Mouse (Mus musculus) liver, postnatal 0 days (tissue): ENCODE results near the gene Gm42421. TPM values are rescaled to one million over a fixed set of nuclear protein-coding genes. Genes with fewer than 3 reads are reported as not detected.

ENCODE experiments used
- ATAC-seq: fragments of 200-750 bp; cut with Nextera tagmentation; 2 replicates; pipeline ENCODE4 v1.8.0; 2017; ENCODE audit warnings: mild to moderate bottlenecking, moderate library complexity
- DNase-seq: peaks from one replicate; pipeline ENCODE4 v3.0.0-alpha.2; 2016
- H3K27ac ChIP-seq: fragments of 300-500 bp; sonication (generic); 2 replicates; pipeline ENCODE4 v1.5.1; 2014; ENCODE audit warnings: antibody characterized with exemption, moderate library complexity, mild to moderate bottlenecking, low read depth
- H3K27me3 ChIP-seq: fragments of 300-500 bp; sonication (generic); 2 replicates; pipeline ENCODE4 v1.6.1; 2014; ENCODE audit warnings: low read length, control low read depth, mixed read lengths; ENCODE audit not compliant: insufficient read depth
- H3K36me3 ChIP-seq: fragments of 300-500 bp; sonication (generic); replicated peaks from 2 replicates; pipeline ENCODE4 v1.6.1; 2014; ENCODE audit warnings: mild to moderate bottlenecking, control low read depth, low read length, moderate library complexity, mixed read lengths; ENCODE audit not compliant: insufficient read depth
- H3K4me1 ChIP-seq: fragments of 300-500 bp; sonication (generic); 2 replicates; pipeline ENCODE4 v1.6.1; 2014; ENCODE audit warnings: antibody characterized with exemption, mild to moderate bottlenecking, control low read depth; ENCODE audit not compliant: insufficient read depth
- H3K4me2 ChIP-seq: fragments of 300-500 bp; sonication (generic); 2 replicates; pipeline ENCODE4 v1.6.1; 2014; ENCODE audit warnings: low read depth, mild to moderate bottlenecking, low read length, moderate library complexity, mixed read lengths
- H3K4me3 ChIP-seq: fragments of 300-500 bp; sonication (generic); 2 replicates; pipeline ENCODE4 v1.5.1; 2014; ENCODE audit warnings: low read depth, low read length
- H3K9ac ChIP-seq: fragments of 300-500 bp; sonication (generic); replicated peaks from 2 replicates; pipeline ENCODE4 v1.6.1; 2014; ENCODE audit warnings: mild to moderate bottlenecking, moderate library complexity
- H3K9me3 ChIP-seq: fragments of 300-500 bp; sonication (generic); 2 replicates; pipeline ENCODE4 v1.6.1; 2016; ENCODE audit warnings: mild to moderate bottlenecking, control low read depth, low read length, mixed read lengths
- CTCF ChIP-seq: sonication (generic); IDR thresholded peaks from 2 replicates; pipeline ENCODE4 v1.5.1; 2016; ENCODE audit warnings: antibody characterized with exemption, low read depth
- EP300 ChIP-seq: IDR thresholded peaks from 2 replicates; pipeline ENCODE4 v1.6.1; 2016; ENCODE audit warnings: antibody characterized with exemption, low read depth, mild to moderate bottlenecking
- WGBS: fragments of 180-500 bp; shearing (Covaris S2); extraction: QIAGEN DNeasy Blood & Tissue Kit; methylation state at CpG from one replicate; pipeline ENCODE4 v1.1.7; 2014; ENCODE audit not compliant: insufficient replicate concordance; 5-methylcytosine and 5-hydroxymethylcytosine counted together
- polyA plus RNA-seq: library from polyadenylated mRNA; unstranded; fragments of >200 nt; fragmentation: Nextera tagmentation; extraction: Ambion mirVana; gene quantifications from 2 replicates; pipeline ENCODE4 v1.2.1, GENCODE M21; 2015

Gm42421 gene
- polyA plus RNA-seq, 1 experiment from 2014 or later = not detected

- TF ChIP-seq CTCF (no peak), EP300 (no peak)
- no peak within 1 kb of the TSS for H3K9ac ChIP-seq
- H3K36me3 ChIP-seq = peaks cover 38% of the 10 kb centered on the region
- no peak within 1 kb of the TSS for H3K27ac ChIP-seq
- 43% methylated on average over 8 of the region's 8 CpGs for WGBS
- no peaks in the 10 kb centered on the region for H3K9me3 ChIP-seq
- H3K4me2 ChIP-seq = no peak within 1 kb of the TSS
- no peaks in the 10 kb centered on the region for H3K27me3 ChIP-seq
- ATAC-seq = no peak
- no peak for DNase-seq
- H3K4me1 ChIP-seq = no peaks in the 10 kb centered on the region
- H3K4me3 ChIP-seq = no peak within 1 kb of the TSS
Measured at GRCm38 (mm10) chr5:143932831-143933230, 4.9 kb downstream of the Gm42421 start, which contains the start of gene Rsph10b. Rsph10b (plus strand) TSS chr5:143933035.

GRCm38 (mm10) chr5:143933414-143933813 is 5.4 kb downstream of the Gm42421 start:
- Histone ChIP-seq H3K36me3 (peaks cover 33% of the 10 kb centered on the region), H3K27ac (no peak overlapping the region), H3K4me3 (no peak overlapping the region), H3K9me3 (no peaks in the 10 kb centered on the region), H3K27me3 (no peaks in the 10 kb centered on the region), H3K9ac (no peak overlapping the region), H3K4me2 (no peak overlapping the region), H3K4me1 (no peaks in the 10 kb centered on the region)
- ATAC-seq (no peak), DNase-seq (no peak)
- WGBS = 92% methylated on average over 11 of the region's 11 CpGs
- TF ChIP-seq EP300 (no peak), CTCF (no peak)

GRCm38 (mm10) chr5:143933875-143934274 is 5.9 kb downstream of the Gm42421 start:
- TF ChIP-seq CTCF = peak; percentile 29; the same call in 1 of the 2 replicates
- TF ChIP-seq EP300 = no peak
- Histone ChIP-seq H3K4me2 (no peak overlapping the region), H3K9me3 (no peaks in the 10 kb centered on the region), H3K4me1 (no peaks in the 10 kb centered on the region), H3K27ac (no peak overlapping the region), H3K9ac (no peak overlapping the region), H3K4me3 (no peak overlapping the region), H3K27me3 (no peaks in the 10 kb centered on the region), H3K36me3 (peaks cover 28% of the 10 kb centered on the region)
- WGBS = 94% methylated on average over 1 of the region's 1 CpGs
- ATAC-seq (no peak), DNase-seq (no peak)

- no peak overlapping the region for H3K27ac ChIP-seq
- WGBS = 86% methylated on average over 9 of the region's 9 CpGs
Measured at GRCm38 (mm10) chr5:143936156-143936555, 8.2 kb downstream of the Gm42421 start.

GRCm38 (mm10) chr5:143941588-143941987 is 13.6 kb downstream of the Gm42421 start:
- ATAC-seq (no peak), DNase-seq (no peak)
- no peaks in the 10 kb centered on the region for H3K27me3 ChIP-seq
- no peak overlapping the region for H3K27ac ChIP-seq
- WGBS = 18% methylated on average over 10 of the region's 10 CpGs
- H3K4me2 ChIP-seq = no peak overlapping the region
- H3K9me3 ChIP-seq = no peaks in the 10 kb centered on the region
- H3K4me3 ChIP-seq = no peak overlapping the region
- no peak for TF ChIP-seq EP300
- no peak for TF ChIP-seq CTCF
- no peak overlapping the region for H3K9ac ChIP-seq
- no peaks in the 10 kb centered on the region for H3K36me3 ChIP-seq
- H3K4me1 ChIP-seq = no peaks in the 10 kb centered on the region

More at GRCm38 (mm10) chr5:143936156-143936555, 8.2 kb downstream of the Gm42421 start:
- H3K4me2 ChIP-seq = no peak overlapping the region
- H3K4me3 ChIP-seq = no peak overlapping the region
- H3K9ac ChIP-seq = no peak overlapping the region
- H3K9me3 ChIP-seq = no peaks in the 10 kb centered on the region
- H3K27me3 ChIP-seq = no peaks in the 10 kb centered on the region
- DNase-seq = no peak
- no peaks in the 10 kb centered on the region for H3K4me1 ChIP-seq
- TF ChIP-seq EP300 (no peak), CTCF (no peak)
- no peak for ATAC-seq
- peaks cover 11% of the 10 kb centered on the region; the same call in 1 of the 2 replicates for H3K36me3 ChIP-seq

- H3K9ac ChIP-seq = no peak overlapping the region
- H3K27me3 ChIP-seq = no peaks in the 10 kb centered on the region
- H3K4me2 ChIP-seq = no peak overlapping the region
- ATAC-seq = no peak
- H3K36me3 ChIP-seq = no peaks in the 10 kb centered on the region
- 80% methylated on average over 14 of the region's 14 CpGs for WGBS
- DNase-seq = no peak
- H3K27ac ChIP-seq = no peak overlapping the region
- no peak overlapping the region for H3K4me3 ChIP-seq
- TF ChIP-seq EP300 = no peak
- H3K9me3 ChIP-seq = no peaks in the 10 kb centered on the region
- no peaks in the 10 kb centered on the region for H3K4me1 ChIP-seq
Measured at GRCm38 (mm10) chr5:143943231-143944125, 15.5 kb downstream of the Gm42421 start.
